Mouse (Mus musculus): ENCODE results near the gene Utp6.

DNA sequence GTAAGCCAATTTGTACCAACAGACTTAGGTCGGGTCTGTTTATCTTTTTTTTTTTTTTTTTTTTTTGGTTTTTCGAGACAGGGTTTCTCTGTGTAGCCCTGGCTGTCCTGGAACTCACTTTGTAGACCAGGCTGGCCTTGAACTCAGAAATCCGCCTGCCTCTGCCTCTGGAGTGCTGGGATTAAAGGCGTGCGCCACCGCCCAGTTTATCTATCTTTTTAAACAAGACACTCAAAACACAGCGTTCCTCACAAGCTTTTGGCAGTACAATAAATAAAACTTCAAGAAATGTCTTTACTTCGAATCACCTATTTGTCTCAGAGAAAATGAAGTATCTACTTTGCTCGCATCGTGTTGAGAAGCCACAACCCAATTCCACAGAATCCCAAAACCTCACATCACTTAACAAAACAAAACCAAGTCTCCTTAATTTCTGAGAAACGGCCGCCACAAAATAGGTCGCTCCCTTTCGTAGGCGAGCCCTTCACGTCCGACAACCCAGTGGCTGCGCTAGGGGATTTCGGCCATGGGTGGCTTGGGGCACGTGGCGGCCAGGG, 29.9 kb upstream of the Utp6 start:
- TF ChIP-seq CTCF (IDR thresholded peaks at IDR 0.05; ENCODE audit: borderline replicate concordance, extremely low read depth, insufficient read depth, insufficient read length) (no peak), POLR2A (IDR thresholded peaks at IDR 0.05; ENCODE audit: borderline replicate concordance, extremely low read depth, insufficient read depth, insufficient read length, poor library complexity, severe bottlenecking) (no peak)
